Comparison of ENCODE assay signal across 9 mouse cellular contexts in genomic region chr11:52097596-52097995, GRCm38 (mm10). TPM values are rescaled to one million over a fixed set of nuclear protein-coding genes. Genes with fewer than 3 reads are reported as not detected.
DNase-seq lines count a peak whose midpoint lies in the region; ATAC-seq lines count a peak whose summit lies in the region.
"Had no signal": no experiment of that assay in that cellular context is flagged by ENCODE, and none has a peak within 500 bp of the region (broad histone marks: within the 10 kb centered on the region; RNA-seq: fewer than 3 reads in every experiment).

No protein-coding gene starts in this region.

- H3K9ac ChIP-seq in intestine, embryonic 14.5 days (ENCODE audit: low read length): no peak overlapping the region; the same call in 1 of the 2 replicates
- no peak overlapping the region for H3K9ac ChIP-seq in neural tube, embryonic 15.5 days (replicated peaks)

- 85% methylated on average over 2 of the region's 2 CpGs for WGBS in embryonic facial prominence, embryonic 10.5 days
- WGBS in intestine, embryonic 14.5 days: 70% methylated on average over 2 of the region's 2 CpGs
- WGBS in neural tube, embryonic 15.5 days: 75% methylated on average over 2 of the region's 2 CpGs

- H3K9me3 ChIP-seq in embryonic facial prominence, embryonic 10.5 days: no peaks in the 10 kb centered on the region
- H3K9me3 ChIP-seq in intestine, embryonic 14.5 days (ENCODE audit: control insufficient read depth, low read length): no peaks in the 10 kb centered on the region
- H3K9me3 ChIP-seq in neural tube, embryonic 15.5 days (replicated peaks): no peaks in the 10 kb centered on the region

- H3K4me1 ChIP-seq in embryonic facial prominence, embryonic 10.5 days: peaks cover 26% of the 10 kb centered on the region
- H3K4me1 ChIP-seq in intestine, embryonic 14.5 days (replicated peaks; ENCODE audit: control insufficient read depth, insufficient read depth, low read length): peaks cover 29% of the 10 kb centered on the region
- H3K4me1 ChIP-seq in neural tube, embryonic 15.5 days: peaks cover 31% of the 10 kb centered on the region

- peak; percentile 16 for DNase-seq in left cerebral cortex, postnatal 4 days
- no peak for DNase-seq in left cerebral cortex, adult 18-20 months (ENCODE audit: low spot score in 2 of 2)
- DNase-seq in embryonic facial prominence, embryonic 10.5 days (ENCODE audit: low spot score): no peak
- DNase-seq in intestine, embryonic 14.5 days (ENCODE audit: low spot score): no peak
- no peak for DNase-seq in retina, embryonic 14.5 days (ENCODE audit: low spot score)
- DNase-seq in gastrocnemius, postnatal 4 days (ENCODE audit: low spot score in 2 of 2): no peak
- DNase-seq in urinary bladder, adult 18-20 months (ENCODE audit: low spot score in 2 of 2): no peak

- H3K4me3 ChIP-seq in embryonic facial prominence, embryonic 10.5 days: peak overlapping the region; percentile 98
- H3K4me3 ChIP-seq in intestine, embryonic 14.5 days (ENCODE audit: low read depth, low read length): no peak overlapping the region
- H3K4me3 ChIP-seq in neural tube, embryonic 15.5 days (replicated peaks): peak overlapping the region; percentile 86; the same call in 1 of the 2 replicates

- intact Hi-C loops in left cerebral cortex, postnatal 4 days (cut with DNase I): no loop called here

- no peak for ATAC-seq in intestine, embryonic 14.5 days (replicated peaks; ENCODE audit: low FRiP score, low TSS enrichment, low read depth)
- no peak for ATAC-seq in neural tube, embryonic 15.5 days (ENCODE audit: low FRiP score)

- H3K4me2 ChIP-seq in intestine, embryonic 14.5 days (ENCODE audit: low read length): peak overlapping the region; percentile 80; the same call in 1 of the 2 replicates
- peak overlapping the region; percentile 91 for H3K4me2 ChIP-seq in neural tube, embryonic 15.5 days

- no peaks in the 10 kb centered on the region for H3K27me3 ChIP-seq in embryonic facial prominence, embryonic 10.5 days (replicated peaks; ENCODE audit: low read depth, poor library complexity, severe bottlenecking)
- H3K27me3 ChIP-seq in intestine, embryonic 14.5 days (replicated peaks; ENCODE audit: control insufficient read depth, insufficient read depth, low read length): no peaks in the 10 kb centered on the region
- H3K27me3 ChIP-seq in neural tube, embryonic 15.5 days (replicated peaks): no peaks in the 10 kb centered on the region

- peak overlapping the region; percentile 100 for H3K27ac ChIP-seq in embryonic facial prominence, embryonic 10.5 days (replicated peaks)
- H3K27ac ChIP-seq in intestine, embryonic 14.5 days (ENCODE audit: low read depth): peak overlapping the region; percentile 99; the same call in 1 of the 2 replicates
- H3K27ac ChIP-seq in neural tube, embryonic 15.5 days (replicated peaks): peak overlapping the region; percentile 99

- peaks cover 15% of the 10 kb centered on the region for H3K36me3 ChIP-seq in embryonic facial prominence, embryonic 10.5 days (replicated peaks)
- 0 out of 2 replicates have a peak, but pooled peaks cover 4% of the 10 kb centered on the region for H3K36me3 ChIP-seq in intestine, embryonic 14.5 days (ENCODE audit: control insufficient read depth, insufficient read depth, low read length)
- no peaks in the 10 kb centered on the region for H3K36me3 ChIP-seq in neural tube, embryonic 15.5 days

RNA-seq across cellular contexts. Expression of gene Ppp2ca, which starts 0.9 kb away (rescaled TPM):
- 100 to 1,000 TPM; 132 to 134 TPM for total RNA-seq in left cerebral cortex, postnatal 4 days (2021)
- total RNA-seq in left cerebral cortex, adult 18-20 months (2021): 100 to 1,000 TPM; 120 to 124 TPM
- polyA plus RNA-seq in embryonic facial prominence, embryonic 10.5 days (2016; fragmentation: Nextera tagmentation; extraction: Ambion mirVana): 80.3 and 84.7 TPM in 2 replicates
- polyA plus RNA-seq in intestine, embryonic 14.5 days (2014; fragmentation: Nextera tagmentation; extraction: Ambion mirVana): 83.9 and 87.8 TPM in 2 replicates
- polyA plus RNA-seq in neural tube, embryonic 15.5 days (2015; fragmentation: Nextera tagmentation; extraction: Ambion mirVana): 128 and 130 TPM in 2 replicates
- total RNA-seq in gastrocnemius, postnatal 4 days (2021): 10 to 100 TPM; 57.7 to 64.9 TPM

RNA-seq across cellular contexts. Expression of gene Olfr1373, which starts 47.7 kb away (rescaled TPM):
- total RNA-seq in left cerebral cortex, postnatal 4 days (2021): not detected
- not detected for total RNA-seq in left cerebral cortex, adult 18-20 months (2021)
- not detected in 2 replicates for polyA plus RNA-seq in embryonic facial prominence, embryonic 10.5 days (2016; fragmentation: Nextera tagmentation; extraction: Ambion mirVana)
- not detected in 2 replicates for polyA plus RNA-seq in intestine, embryonic 14.5 days (2014; fragmentation: Nextera tagmentation; extraction: Ambion mirVana)
- not detected in 2 replicates for polyA plus RNA-seq in neural tube, embryonic 15.5 days (2015; fragmentation: Nextera tagmentation; extraction: Ambion mirVana)
- total RNA-seq in gastrocnemius, postnatal 4 days (2021): not detected
- polyA plus RNA-seq: large intestine, adult 2 months had no signal
